Mouse (Mus musculus): ENCODE data around the gene Wdr26.
A peak's percentile ranks its signal among the peaks of the same experiment; 100 is the strongest.

Wdr26 gene

GRCm38 (mm10) chr1:181167816-181168215, 44.0 kb downstream of the Wdr26 start:
- DNase-seq (ENCODE audit: low read depth, low spot score), result no peak

- DNase-seq (ENCODE audit: low read depth, low spot score), result peak; percentile 19
Measured at GRCm38 (mm10) chr1:181151541-181151940, 60.3 kb downstream of the Wdr26 start.

GRCm38 (mm10) chr1:181150827-181151534, 60.8 kb downstream of the Wdr26 start:
- DNase-seq (ENCODE audit: low read depth, low spot score), result peak; percentile 92

- DNase-seq (ENCODE audit: low read depth, low spot score), result no peak
Measured at GRCm38 (mm10) chr1:181150431-181150826, 61.4 kb downstream of the Wdr26 start.

GRCm38 (mm10) chr1:181149373-181150017, 62.3 kb downstream of the Wdr26 start:
- DNase-seq (ENCODE audit: low read depth, low spot score), result peak; percentile 37

GRCm38 (mm10) chr1:181148540-181148939, 63.3 kb downstream of the Wdr26 start:
- no peak for DNase-seq (ENCODE audit: low read depth, low spot score)

GRCm38 (mm10) chr1:181146187-181146586, 65.6 kb downstream of the Wdr26 start:
- no peak for DNase-seq (ENCODE audit: low read depth, low spot score)

- peak; percentile 14 for DNase-seq (ENCODE audit: low read depth, low spot score)
Measured at GRCm38 (mm10) chr1:181144966-181145365, 66.8 kb downstream of the Wdr26 start.

GRCm38 (mm10) chr1:181143950-181144836, 67.6 kb downstream of the Wdr26 start, which contains the start of the genes Nvl and Cnih4:
TSS of gene Nvl (minus strand) at chr1:181144204.
TSS of gene Cnih4 (plus strand) at chr1:181144693.
- DNase-seq (ENCODE audit: low read depth, low spot score), result peak; percentile 98

- no peak for DNase-seq (ENCODE audit: low read depth, low spot score)
Measured at GRCm38 (mm10) chr1:181143609-181143949, 68.2 kb downstream of the Wdr26 start.

GRCm38 (mm10) chr1:181138730-181139129, 73.1 kb downstream of the Wdr26 start:
- DNase-seq (ENCODE audit: low read depth, low spot score), result no peak

- DNase-seq (ENCODE audit: low read depth, low spot score), result peak; percentile 86
Measured at GRCm38 (mm10) chr1:181131915-181132314, 79.9 kb downstream of the Wdr26 start.

- no peak for DNase-seq (ENCODE audit: low read depth, low spot score)
Measured at GRCm38 (mm10) chr1:181126766-181127165, 85.0 kb downstream of the Wdr26 start.

GRCm38 (mm10) chr1:181125916-181126315, 85.9 kb downstream of the Wdr26 start:
- DNase-seq (ENCODE audit: low read depth, low spot score), result peak; percentile 48

- peak; percentile 25 for DNase-seq (ENCODE audit: low read depth, low spot score)
Measured at GRCm38 (mm10) chr1:181124145-181124544, 87.7 kb downstream of the Wdr26 start.
